Mouse (Mus musculus) adrenal gland, adult 10 weeks (tissue): ENCODE measurements around the gene Nat10. TPM values are rescaled to one million over a fixed set of nuclear protein-coding genes. Genes with fewer than 3 reads are reported as not detected.

Experiments used
- polyA plus RNA-seq: library from polyadenylated mRNA; stranded (reverse); fragments of 350-450 nt; fragmentation: Illumina TruSeq; extraction: RNeasy Lipid Tissue Mini Kit (QIAGEN cat#74804); gene quantifications from one replicate; pipeline ENCODE4 v1.2.3, GENCODE M21; 2014; ENCODE audit warnings: low read depth, low replicate concordance

The Nat10 gene
- polyA plus RNA-seq: 38.8 TPM

GRCm38 (mm10) chr2:103760906-103761716, at the start of gene Nat10:
Nat10 (minus strand) TSS chr2:103761270.

DNA sequence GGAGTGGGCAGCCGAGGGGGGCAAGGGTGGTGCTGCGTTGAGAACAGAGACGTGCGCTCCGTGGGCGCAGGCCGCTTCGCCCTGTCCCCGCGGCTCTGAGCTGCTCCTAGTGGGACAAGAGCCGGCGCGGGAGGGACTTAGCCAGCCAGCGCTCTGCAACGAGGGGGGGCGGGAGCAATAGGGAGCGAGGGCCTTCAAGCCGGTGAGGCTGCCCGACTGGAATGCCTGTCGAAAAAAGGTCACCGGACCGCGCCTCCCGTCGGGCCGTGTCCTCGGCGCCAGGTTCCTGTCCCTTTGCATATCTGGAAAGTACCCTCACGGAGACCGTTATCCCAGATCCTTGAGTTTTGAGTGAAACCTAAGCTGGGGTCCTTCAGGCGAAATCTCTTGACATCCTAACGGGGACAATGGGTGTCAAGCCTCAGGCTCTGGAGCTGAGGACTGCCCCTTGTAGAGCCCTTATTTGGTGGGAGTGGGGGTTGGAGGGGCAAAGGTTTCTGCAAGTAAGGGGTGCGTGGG, 36.5 kb upstream of the Nat10 start, which contains the start of gene Caprin1:
Gene Caprin1 (minus strand): TSS at position 159 of the 519 bp plus-strand sequence.

Other genes with a start within 250 kb of the Nat10 start
- 4.1 TPM for gene Abtb2, start 195.0 kb downstream of the Nat10 start, polyA plus RNA-seq
- gene Caprin1, start 36.4 kb upstream of the Nat10 start, polyA plus RNA-seq: 1,087 TPM
- 32.8 TPM for gene Lmo2, start 196.7 kb upstream of the Nat10 start, polyA plus RNA-seq